25 mouse cellular contexts compared by ENCODE assay signal in the genomic region with DNA sequence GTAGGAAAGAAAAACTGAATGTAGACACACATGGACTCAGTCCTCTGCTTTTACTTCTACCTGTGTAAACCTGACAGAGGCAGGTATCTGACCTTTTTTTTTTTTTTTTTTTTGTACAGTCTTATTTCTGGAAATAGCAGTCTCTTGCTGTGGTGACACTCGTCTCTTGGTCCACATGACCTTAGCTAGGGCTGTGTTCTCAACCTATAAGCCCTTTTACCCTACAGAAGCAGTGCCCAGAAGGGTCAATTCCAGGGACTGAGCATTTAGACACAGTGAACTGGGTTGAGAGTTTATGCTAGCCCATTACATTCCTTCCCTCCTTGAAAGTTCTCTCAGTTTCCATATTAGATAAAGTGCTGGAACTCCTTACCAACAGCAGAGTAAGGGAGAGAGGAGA. TPM values are rescaled to one million over a fixed set of nuclear protein-coding genes. Genes with fewer than 3 reads are reported as not detected.
DNase-seq lines count a peak whose midpoint lies in the region; ATAC-seq lines count a peak whose summit lies in the region.
"Had no signal": no experiment of that assay in that cellular context is flagged by ENCODE, and none has a peak within 500 bp of the region (broad histone marks: within the 10 kb centered on the region; RNA-seq: fewer than 3 reads in every experiment).

No protein-coding gene starts in this region.

- no peak overlapping the region for H3K9ac ChIP-seq in intestine, embryonic 15.5 days
- no peak overlapping the region for H3K9ac ChIP-seq in intestine, embryonic 16.5 days (ENCODE audit: low read depth, low read length)
- H3K9ac ChIP-seq in limb, embryonic 15.5 days = no peak overlapping the region
- H3K9ac ChIP-seq in liver, embryonic 13.5 days = no peak overlapping the region
- H3K9ac ChIP-seq in stomach, embryonic 14.5 days (replicated peaks; ENCODE audit: low read depth, low read length) = no peak overlapping the region
- H3K9ac ChIP-seq: embryonic facial prominence, embryonic 13.5 days; forebrain, postnatal 0 days; heart, embryonic 12.5 days; hindbrain, embryonic 13.5 days; midbrain, embryonic 12.5 days; neural tube, embryonic 13.5 days; stomach, embryonic 15.5 days had no signal

- ATAC-seq in intestine, embryonic 15.5 days = peak; percentile 32
- ATAC-seq in intestine, embryonic 16.5 days = no peak; the same call in none of the 2 replicates
- no peak for ATAC-seq in limb, embryonic 15.5 days (ENCODE audit: insufficient number of reproducible peaks, low FRiP score, low TSS enrichment, low read depth)
- ATAC-seq in liver, embryonic 13.5 days (ENCODE audit: low read depth) = peak; percentile 69
- no peak for ATAC-seq in stomach, embryonic 14.5 days (ENCODE audit: insufficient number of reproducible peaks, insufficient read depth, low FRiP score, low read depth)
- ATAC-seq: CD4-positive, CD25-positive, alpha-beta regulatory T cell, adult 4 months; forebrain, postnatal 0 days had no signal

- no peaks in the 10 kb centered on the region for H3K27me3 ChIP-seq in intestine, embryonic 15.5 days (replicated peaks)
- H3K27me3 ChIP-seq in intestine, embryonic 16.5 days (replicated peaks; ENCODE audit: control insufficient read depth, insufficient read depth, low read length) = no peaks in the 10 kb centered on the region
- no peaks in the 10 kb centered on the region for H3K27me3 ChIP-seq in limb, embryonic 15.5 days
- H3K27me3 ChIP-seq in liver, embryonic 13.5 days = no peaks in the 10 kb centered on the region
- no peaks in the 10 kb centered on the region for H3K27me3 ChIP-seq in stomach, embryonic 14.5 days (ENCODE audit: control insufficient read depth, insufficient read depth, low read length)
- H3K27me3 ChIP-seq in embryonic facial prominence, embryonic 10.5 days (replicated peaks; ENCODE audit: low read depth, poor library complexity, severe bottlenecking) = no peaks in the 10 kb centered on the region
- H3K27me3 ChIP-seq: embryonic facial prominence, embryonic 13.5 days; heart, embryonic 12.5 days; hindbrain, embryonic 13.5 days; megakaryocyte, embryonic 14.5 days; midbrain, embryonic 12.5 days; neural tube, embryonic 13.5 days; stomach, embryonic 15.5 days had no signal

- no peak for DNase-seq in liver, embryonic 13.5 days
- DNase-seq in embryonic facial prominence, embryonic 10.5 days (ENCODE audit: low spot score) = no peak
- DNase-seq in urinary bladder, postnatal 36 days (ENCODE audit: low spot score in 2 of 2) = no peak
- DNase-seq: adrenal gland, postnatal 14 days; cerebellum, adult 11 months; embryo, embryonic 11 days; forebrain, postnatal 0 days; gastrocnemius, postnatal 14 days; heart, postnatal 4 days; layer of hippocampus, adult 9-11 months; thymus, adult 18-20 months; thymus, postnatal 25 days had no signal

- no peak overlapping the region for H3K4me2 ChIP-seq in intestine, embryonic 15.5 days (replicated peaks)
- no peak overlapping the region for H3K4me2 ChIP-seq in intestine, embryonic 16.5 days (ENCODE audit: low read depth, low read length)
- no peak overlapping the region for H3K4me2 ChIP-seq in limb, embryonic 15.5 days
- no peak overlapping the region for H3K4me2 ChIP-seq in liver, embryonic 13.5 days
- H3K4me2 ChIP-seq in stomach, embryonic 14.5 days (replicated peaks; ENCODE audit: low read depth, low read length) = no peak overlapping the region
- H3K4me2 ChIP-seq: embryonic facial prominence, embryonic 13.5 days; heart, embryonic 12.5 days; hindbrain, embryonic 13.5 days; midbrain, embryonic 12.5 days; neural tube, embryonic 13.5 days; stomach, embryonic 15.5 days had no signal

- H3K27ac ChIP-seq in intestine, embryonic 15.5 days = no peak overlapping the region
- H3K27ac ChIP-seq in intestine, embryonic 16.5 days (ENCODE audit: low read length) = no peak overlapping the region
- H3K27ac ChIP-seq in limb, embryonic 15.5 days = peak overlapping the region; percentile 88
- peak overlapping the region; percentile 71 for H3K27ac ChIP-seq in liver, embryonic 13.5 days
- H3K27ac ChIP-seq in stomach, embryonic 14.5 days (ENCODE audit: low read length) = peak overlapping the region; percentile 39; the same call in 1 of the 2 replicates
- no peak overlapping the region for H3K27ac ChIP-seq in embryonic facial prominence, embryonic 10.5 days (replicated peaks)
- H3K27ac ChIP-seq: embryonic facial prominence, embryonic 13.5 days; forebrain, embryonic 10.5 days; hindbrain, embryonic 13.5 days; midbrain, embryonic 12.5 days; neural tube, embryonic 13.5 days had no signal

- no peaks in the 10 kb centered on the region for H3K9me3 ChIP-seq in intestine, embryonic 15.5 days
- H3K9me3 ChIP-seq in intestine, embryonic 16.5 days (ENCODE audit: control insufficient read depth, low read length) = no peaks in the 10 kb centered on the region
- no peaks in the 10 kb centered on the region for H3K9me3 ChIP-seq in limb, embryonic 15.5 days
- H3K9me3 ChIP-seq in liver, embryonic 13.5 days (replicated peaks) = no peaks in the 10 kb centered on the region
- H3K9me3 ChIP-seq in stomach, embryonic 14.5 days (ENCODE audit: control insufficient read depth, low read depth, low read length) = no peaks in the 10 kb centered on the region
- no peaks in the 10 kb centered on the region for H3K9me3 ChIP-seq in embryonic facial prominence, embryonic 10.5 days
- H3K9me3 ChIP-seq: embryonic facial prominence, embryonic 13.5 days; forebrain, embryonic 10.5 days; heart, embryonic 12.5 days; hindbrain, embryonic 13.5 days; megakaryocyte, embryonic 14.5 days; midbrain, embryonic 12.5 days; neural tube, embryonic 13.5 days; stomach, embryonic 15.5 days had no signal

- WGBS in intestine, embryonic 15.5 days = 62% methylated on average over 1 of the region's 1 CpGs
- WGBS in intestine, embryonic 16.5 days = 61% methylated on average over 1 of the region's 1 CpGs
- WGBS in limb, embryonic 15.5 days = 72% methylated on average over 1 of the region's 1 CpGs
- WGBS in liver, embryonic 13.5 days (ENCODE audit: insufficient replicate concordance) = 22% methylated on average over 1 of the region's 1 CpGs
- 67% methylated on average over 1 of the region's 1 CpGs for WGBS in stomach, embryonic 14.5 days
- 78% methylated on average over 1 of the region's 1 CpGs for WGBS in embryonic facial prominence, embryonic 10.5 days

- H3K4me3 ChIP-seq in intestine, embryonic 15.5 days (replicated peaks) = no peak overlapping the region
- no peak overlapping the region for H3K4me3 ChIP-seq in intestine, embryonic 16.5 days (ENCODE audit: low read length)
- H3K4me3 ChIP-seq in limb, embryonic 15.5 days = no peak overlapping the region
- H3K4me3 ChIP-seq in liver, embryonic 13.5 days (replicated peaks) = no peak overlapping the region
- no peak overlapping the region for H3K4me3 ChIP-seq in stomach, embryonic 14.5 days (ENCODE audit: low read depth, low read length)
- no peak overlapping the region for H3K4me3 ChIP-seq in embryonic facial prominence, embryonic 10.5 days
- H3K4me3 ChIP-seq: embryonic facial prominence, embryonic 13.5 days; forebrain, embryonic 10.5 days; heart, embryonic 12.5 days; hindbrain, embryonic 13.5 days; midbrain, embryonic 12.5 days; neural tube, embryonic 13.5 days; stomach, embryonic 15.5 days had no signal

- H3K36me3 ChIP-seq in intestine, embryonic 15.5 days = no peaks in the 10 kb centered on the region
- H3K36me3 ChIP-seq in intestine, embryonic 16.5 days (ENCODE audit: control insufficient read depth, insufficient read depth, low read length) = no peaks in the 10 kb centered on the region
- no peaks in the 10 kb centered on the region for H3K36me3 ChIP-seq in limb, embryonic 15.5 days
- H3K36me3 ChIP-seq in liver, embryonic 13.5 days = no peaks in the 10 kb centered on the region
- H3K36me3 ChIP-seq in stomach, embryonic 14.5 days (ENCODE audit: control insufficient read depth, insufficient read depth, low read length) = no peaks in the 10 kb centered on the region
- no peaks in the 10 kb centered on the region for H3K36me3 ChIP-seq in embryonic facial prominence, embryonic 10.5 days (replicated peaks)
- H3K36me3 ChIP-seq: embryonic facial prominence, embryonic 13.5 days; forebrain, embryonic 10.5 days; heart, embryonic 12.5 days; hindbrain, embryonic 13.5 days; midbrain, embryonic 12.5 days; neural tube, embryonic 13.5 days; stomach, embryonic 15.5 days had no signal

- H3K4me1 ChIP-seq in intestine, embryonic 15.5 days (replicated peaks) = 0 out of 2 replicates have a peak, but pooled peaks cover 4% of the 10 kb centered on the region
- peaks cover 7% of the 10 kb centered on the region; the same call in 1 of the 2 replicates for H3K4me1 ChIP-seq in intestine, embryonic 16.5 days (ENCODE audit: control insufficient read depth, insufficient read depth, low read length)
- H3K4me1 ChIP-seq in limb, embryonic 15.5 days = peaks cover 21% of the 10 kb centered on the region
- peaks cover 14% of the 10 kb centered on the region; the same call in 1 of the 2 replicates for H3K4me1 ChIP-seq in liver, embryonic 13.5 days (replicated peaks)
- H3K4me1 ChIP-seq in stomach, embryonic 14.5 days (ENCODE audit: control insufficient read depth, insufficient read depth, low read length) = no peaks in the 10 kb centered on the region
- peaks cover 13% of the 10 kb centered on the region for H3K4me1 ChIP-seq in embryonic facial prominence, embryonic 10.5 days

RNA-seq across cellular contexts. Expression of a gene that starts 47.6 kb away (rescaled TPM):
- polyA plus RNA-seq in intestine, embryonic 15.5 days (2015; fragmentation: Nextera tagmentation; extraction: Ambion mirVana) = 369 and 381 TPM in 2 replicates
- polyA plus RNA-seq in intestine, embryonic 16.5 days (2015; fragmentation: Nextera tagmentation; extraction: Ambion mirVana) = 330 and 361 TPM in 2 replicates
- 336 and 352 TPM in 2 replicates for polyA plus RNA-seq in limb, embryonic 15.5 days (2015; fragmentation: Nextera tagmentation; extraction: Ambion mirVana)
- 343 and 365 TPM in 2 replicates for polyA plus RNA-seq in liver, embryonic 13.5 days (2015; fragmentation: Nextera tagmentation; extraction: Ambion mirVana)
- polyA plus RNA-seq in stomach, embryonic 14.5 days (2014; fragmentation: Nextera tagmentation; extraction: Ambion mirVana) = 391 and 397 TPM in 2 replicates
- 496 TPM in 2 replicates for polyA plus RNA-seq in embryonic facial prominence, embryonic 10.5 days (2016; fragmentation: Nextera tagmentation; extraction: Ambion mirVana)

Comparison
In these comparisons a context has a peak if more than half of its experiments do, and no peak if none do; other contexts are left out.
1. ATAC-seq: peak in intestine, embryonic 15.5 days (single experiment) and liver, embryonic 13.5 days (single experiment); none in intestine, embryonic 16.5 days (single experiment), limb, embryonic 15.5 days (single experiment) and stomach, embryonic 14.5 days (single experiment).
2. H3K27ac ChIP-seq: peak in limb, embryonic 15.5 days (single experiment), liver, embryonic 13.5 days (single experiment) and stomach, embryonic 14.5 days (single experiment); none in intestine, embryonic 15.5 days (single experiment), intestine, embryonic 16.5 days (single experiment) and embryonic facial prominence, embryonic 10.5 days (single experiment).